Mouse (Mus musculus) small intestine, adult 2 months (tissue): ENCODE measurements around the gene Rasgrp2.

Experiments used
- CTCF ChIP-seq: fragments of 200-500 bp; IDR thresholded peaks from 2 replicates; pipeline ENCODE4 v1.5.1; 2012; ENCODE audit warnings: low read depth, mild to moderate bottlenecking, control low read depth, inconsistent platforms, low read length, moderate library complexity, mixed read lengths; ENCODE audit not compliant: insufficient replicate concordance, insufficient read length; ENCODE audit errors: extremely low read depth
- POLR2A ChIP-seq: fragments of 200-500 bp; IDR thresholded peaks from 2 replicates; pipeline ENCODE4 v1.6.1; 2012; ENCODE audit warnings: low read depth, mild to moderate bottlenecking, control low read depth, inconsistent platforms, low read length, moderate library complexity

DNA sequence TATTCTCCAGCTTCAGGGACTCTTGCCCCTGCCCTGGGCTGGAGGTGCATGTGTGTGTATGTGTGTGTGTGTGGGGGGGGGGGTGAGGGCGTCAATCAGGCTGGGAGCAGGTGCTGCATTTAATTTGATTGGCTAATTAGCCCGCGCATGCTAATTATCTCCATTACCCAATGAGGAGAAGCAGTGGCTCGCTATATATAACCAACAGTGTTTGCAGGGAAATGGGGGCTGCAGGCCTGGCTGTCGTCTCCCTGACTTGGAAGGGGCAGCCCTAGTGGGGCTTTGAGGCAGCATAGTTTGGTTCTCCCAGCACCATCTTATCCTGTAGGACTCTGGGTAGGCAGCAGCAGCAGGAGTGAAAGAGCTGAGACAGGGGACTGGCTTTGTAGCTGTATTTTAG lies 26.5 kb downstream of the Rasgrp2 start:
- TF ChIP-seq CTCF (no peak), POLR2A (no peak)
